Mouse (Mus musculus) liver, postnatal 0 days (tissue): ENCODE measurements at regions not wholly inside any gene's neighbourhood (a gene's known extent, or its start where the extent isn't known, plus 50 kb on each side); places are given as distances from the start of the nearest gene placed in this dataset.

Experiments
- ATAC-seq: fragments of 200-750 bp; cut with Nextera tagmentation; 2 replicates; pipeline ENCODE4 v1.8.0; 2017; ENCODE audit warnings: mild to moderate bottlenecking, moderate library complexity
- DNase-seq: peaks from one replicate; pipeline ENCODE4 v3.0.0-alpha.2; 2016
- H3K27ac ChIP-seq: fragments of 300-500 bp; sonication (generic); 2 replicates; pipeline ENCODE4 v1.5.1; 2014; ENCODE audit warnings: antibody characterized with exemption, moderate library complexity, mild to moderate bottlenecking, low read depth
- H3K27me3 ChIP-seq: fragments of 300-500 bp; sonication (generic); 2 replicates; pipeline ENCODE4 v1.6.1; 2014; ENCODE audit warnings: low read length, control low read depth, mixed read lengths; ENCODE audit not compliant: insufficient read depth
- H3K36me3 ChIP-seq: fragments of 300-500 bp; sonication (generic); replicated peaks from 2 replicates; pipeline ENCODE4 v1.6.1; 2014; ENCODE audit warnings: mild to moderate bottlenecking, control low read depth, low read length, moderate library complexity, mixed read lengths; ENCODE audit not compliant: insufficient read depth
- H3K4me1 ChIP-seq: fragments of 300-500 bp; sonication (generic); 2 replicates; pipeline ENCODE4 v1.6.1; 2014; ENCODE audit warnings: antibody characterized with exemption, mild to moderate bottlenecking, control low read depth; ENCODE audit not compliant: insufficient read depth
- H3K4me2 ChIP-seq: fragments of 300-500 bp; sonication (generic); 2 replicates; pipeline ENCODE4 v1.6.1; 2014; ENCODE audit warnings: low read depth, mild to moderate bottlenecking, low read length, moderate library complexity, mixed read lengths
- H3K4me3 ChIP-seq: fragments of 300-500 bp; sonication (generic); 2 replicates; pipeline ENCODE4 v1.5.1; 2014; ENCODE audit warnings: low read depth, low read length
- H3K9ac ChIP-seq: fragments of 300-500 bp; sonication (generic); replicated peaks from 2 replicates; pipeline ENCODE4 v1.6.1; 2014; ENCODE audit warnings: mild to moderate bottlenecking, moderate library complexity
- H3K9me3 ChIP-seq: fragments of 300-500 bp; sonication (generic); 2 replicates; pipeline ENCODE4 v1.6.1; 2016; ENCODE audit warnings: mild to moderate bottlenecking, control low read depth, low read length, mixed read lengths
- CTCF ChIP-seq: sonication (generic); IDR thresholded peaks from 2 replicates; pipeline ENCODE4 v1.5.1; 2016; ENCODE audit warnings: antibody characterized with exemption, low read depth
- EP300 ChIP-seq: IDR thresholded peaks from 2 replicates; pipeline ENCODE4 v1.6.1; 2016; ENCODE audit warnings: antibody characterized with exemption, low read depth, mild to moderate bottlenecking
- WGBS: fragments of 180-500 bp; shearing (Covaris S2); extraction: QIAGEN DNeasy Blood & Tissue Kit; methylation state at CpG from one replicate; pipeline ENCODE4 v1.1.7; 2014; ENCODE audit not compliant: insufficient replicate concordance; 5-methylcytosine and 5-hydroxymethylcytosine counted together

DNA sequence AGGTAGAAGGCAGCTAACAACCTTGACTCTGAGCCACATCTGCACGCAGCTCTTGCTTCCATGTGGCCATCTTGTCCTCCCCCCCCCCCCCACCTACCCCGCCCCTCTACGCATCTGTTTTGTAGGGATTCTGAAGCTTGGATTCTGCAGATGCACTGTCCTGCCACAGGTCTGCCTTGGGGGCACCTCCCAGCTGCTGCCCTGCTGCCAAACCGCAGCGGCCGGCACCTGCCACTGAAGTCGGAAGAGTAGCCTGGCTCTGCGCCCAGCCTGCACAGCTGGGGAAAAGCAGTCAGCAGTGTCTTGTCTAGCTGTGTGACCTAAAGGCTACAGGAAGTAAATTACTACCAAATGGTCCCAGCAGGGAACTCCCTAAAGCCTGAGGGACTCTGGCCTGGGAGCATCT is 119.3 kb downstream of the Ddx1 start:
- no peaks in the 10 kb centered on the region for H3K9me3 ChIP-seq
- TF ChIP-seq EP300 (no peak), CTCF (no peak)
- no peaks in the 10 kb centered on the region for H3K36me3 ChIP-seq
- H3K27me3 ChIP-seq: no peaks in the 10 kb centered on the region
- ATAC-seq (no peak), DNase-seq (no peak)
- no peaks in the 10 kb centered on the region for H3K4me1 ChIP-seq
- no peak overlapping the region for H3K4me3 ChIP-seq
- H3K27ac ChIP-seq: no peak overlapping the region
- no peak overlapping the region for H3K9ac ChIP-seq
- 77% methylated on average over 7 of the region's 8 CpGs for WGBS
- no peak overlapping the region for H3K4me2 ChIP-seq

DNA sequence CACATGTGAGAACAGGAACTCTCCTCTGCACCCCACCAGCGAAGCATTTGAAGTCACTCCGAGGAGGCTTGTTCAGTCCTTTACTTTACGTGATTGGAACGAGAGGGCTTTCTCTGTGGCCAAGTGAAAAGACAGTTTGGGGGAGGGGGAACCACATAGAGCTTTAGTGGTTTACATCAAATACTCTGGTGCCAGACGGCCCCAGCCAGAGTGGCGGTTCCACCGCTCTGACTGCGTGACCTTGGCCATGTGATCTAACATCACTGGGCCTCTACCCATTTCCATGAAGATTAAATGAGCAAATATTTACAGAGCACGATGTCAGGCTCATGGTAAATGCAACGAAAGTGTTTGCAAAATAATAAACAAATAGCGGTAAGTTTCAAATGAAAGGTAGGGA is 121.6 kb downstream of the Ddx1 start:
- H3K27me3 ChIP-seq: no peaks in the 10 kb centered on the region
- DNase-seq (no peak), ATAC-seq (no peak)
- H3K4me2 ChIP-seq: no peak overlapping the region
- no peak overlapping the region for H3K27ac ChIP-seq
- WGBS: 63% methylated on average over 11 of the region's 11 CpGs
- TF ChIP-seq CTCF: no peak
- TF ChIP-seq EP300: no peak
- no peaks in the 10 kb centered on the region for H3K9me3 ChIP-seq
- H3K4me1 ChIP-seq: no peaks in the 10 kb centered on the region
- no peaks in the 10 kb centered on the region for H3K36me3 ChIP-seq
- no peak overlapping the region for H3K9ac ChIP-seq
- no peak overlapping the region for H3K4me3 ChIP-seq

DNA sequence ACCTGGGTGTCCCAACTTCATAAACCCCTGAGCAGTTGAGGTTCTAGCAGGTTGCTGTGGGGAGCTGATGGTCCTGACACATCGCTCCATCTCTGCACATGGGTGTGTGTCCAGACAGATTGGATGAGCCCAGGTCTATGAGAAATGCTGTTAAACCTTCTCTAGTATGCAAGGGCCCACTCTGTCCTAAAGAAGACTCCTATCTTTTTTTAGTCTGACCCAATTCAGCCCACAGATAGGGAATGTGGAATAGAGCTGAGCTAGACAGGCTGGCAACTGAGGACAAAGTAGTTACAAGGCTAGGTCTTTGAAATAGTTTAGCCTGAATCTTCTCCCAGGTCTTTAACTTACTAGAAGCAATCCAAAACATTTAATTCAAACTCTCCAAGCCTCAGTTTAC is 124.0 kb downstream of the Ddx1 start:
- Histone ChIP-seq H3K4me1 (no peaks in the 10 kb centered on the region), H3K9me3 (no peaks in the 10 kb centered on the region), H3K27me3 (no peaks in the 10 kb centered on the region), H3K4me3 (no peak overlapping the region), H3K27ac (no peak overlapping the region), H3K9ac (no peak overlapping the region), H3K36me3 (no peaks in the 10 kb centered on the region), H3K4me2 (no peak overlapping the region)
- DNase-seq: no peak
- 92% methylated on average over 1 of the region's 1 CpGs for WGBS
- no peak for ATAC-seq
- TF ChIP-seq EP300 (no peak), CTCF (no peak)

DNA sequence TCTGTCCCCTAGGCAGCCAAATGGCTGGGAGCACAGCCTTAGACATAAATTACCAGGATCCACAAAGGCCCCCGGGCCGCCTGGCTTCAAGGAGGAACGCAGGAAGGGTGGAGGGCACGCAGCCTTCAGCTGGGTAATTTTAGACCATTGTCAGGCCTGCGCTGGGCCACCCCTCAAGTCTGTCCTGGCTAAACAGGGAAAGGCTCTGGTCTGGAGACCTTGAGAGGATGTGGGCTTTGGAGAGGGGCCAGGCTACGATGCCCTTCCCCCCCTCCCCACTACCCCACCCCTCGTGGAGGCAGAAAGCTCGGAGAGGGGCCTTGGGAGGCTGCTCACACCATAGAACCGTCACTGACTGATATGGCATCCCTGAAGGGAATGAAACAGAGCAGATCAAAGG is 126.7 kb downstream of the Ddx1 start:
- 48% methylated on average over 9 of the region's 9 CpGs for WGBS
- H3K9me3 ChIP-seq: no peaks in the 10 kb centered on the region
- H3K4me1 ChIP-seq: no peaks in the 10 kb centered on the region
- no peak overlapping the region for H3K27ac ChIP-seq
- DNase-seq (no peak), ATAC-seq (no peak)
- no peak overlapping the region for H3K9ac ChIP-seq
- TF ChIP-seq CTCF: no peak
- no peak for TF ChIP-seq EP300
- H3K36me3 ChIP-seq: no peaks in the 10 kb centered on the region
- H3K4me3 ChIP-seq: no peak overlapping the region
- no peaks in the 10 kb centered on the region for H3K27me3 ChIP-seq
- H3K4me2 ChIP-seq: no peak overlapping the region

DNA sequence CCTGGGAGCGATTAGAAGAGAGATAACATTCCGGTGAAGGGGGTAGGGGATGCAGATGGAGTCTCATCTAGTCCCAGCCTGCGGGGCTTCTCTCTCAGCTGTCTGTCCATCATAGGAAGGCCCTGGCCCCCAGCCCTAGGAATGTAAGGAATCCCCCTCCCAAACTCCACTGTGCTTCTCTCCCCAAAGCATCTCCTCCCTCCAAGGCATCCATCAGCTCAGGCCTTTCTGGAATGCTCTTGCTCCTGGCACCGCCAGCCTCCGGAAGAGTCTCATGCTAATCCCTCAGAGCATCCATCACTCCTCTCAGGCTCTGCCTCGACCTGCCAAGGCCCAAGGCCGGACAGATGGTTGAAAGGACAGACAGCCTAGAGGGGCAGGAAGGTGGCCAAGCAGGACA is 128.4 kb downstream of the Ddx1 start:
- H3K4me1 ChIP-seq: no peaks in the 10 kb centered on the region
- whole genome bisulfite sequencing: 50% methylated on average over 7 of the region's 7 CpGs

DNA sequence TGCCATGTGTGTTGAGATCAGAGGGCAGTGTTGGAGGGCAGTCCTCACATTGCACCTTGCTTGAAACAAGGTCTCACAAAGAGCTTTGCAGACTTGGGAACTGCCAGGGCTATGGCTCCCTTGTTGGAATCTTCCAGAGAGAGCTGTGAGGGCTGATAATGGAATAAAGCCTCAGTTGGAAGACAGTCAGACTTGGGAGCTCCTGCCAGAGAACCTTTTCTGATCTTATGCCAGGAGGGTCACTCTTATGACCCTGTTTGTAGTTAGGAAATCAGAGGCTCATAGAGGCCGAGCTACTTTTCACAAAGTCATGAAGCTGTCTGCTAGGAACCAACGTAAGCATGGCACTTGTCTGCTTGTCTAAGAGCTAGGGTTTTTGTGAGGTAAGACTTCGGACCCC is 129.4 kb downstream of the Ddx1 start:
- no peak for DNase-seq

More for the DNA sequence above, 128.4 kb downstream of the Ddx1 start:
- Histone ChIP-seq H3K9ac (no peak overlapping the region), H3K27me3 (no peaks in the 10 kb centered on the region), H3K27ac (no peak overlapping the region), H3K4me2 (no peak overlapping the region), H3K4me3 (no peak overlapping the region), H3K36me3 (no peaks in the 10 kb centered on the region), H3K9me3 (no peaks in the 10 kb centered on the region)
- DNase-seq (no peak), ATAC-seq (no peak)
- TF ChIP-seq EP300: no peak
- TF ChIP-seq CTCF: no peak

DNA sequence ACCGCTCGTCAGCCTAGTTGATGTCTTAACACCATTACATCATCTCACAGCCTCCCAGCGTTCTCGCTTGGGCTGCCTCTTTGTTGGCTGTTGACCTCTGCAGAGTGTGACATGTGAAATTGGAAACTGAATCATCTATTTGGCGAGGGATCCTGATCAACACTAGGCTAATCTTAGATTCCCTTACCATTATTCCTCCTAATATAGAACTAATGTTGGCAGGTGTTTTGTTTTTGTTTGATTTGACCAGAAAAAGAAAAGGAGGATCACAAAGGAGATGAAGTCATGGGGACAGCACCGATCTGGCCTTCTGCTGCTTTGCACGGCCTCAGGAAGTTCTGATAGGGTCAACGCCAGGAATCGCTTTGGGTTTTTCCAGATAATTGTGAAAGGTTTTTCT is 131.0 kb downstream of the Ddx1 start:
- 54% methylated on average over 9 of the region's 9 CpGs for WGBS
- DNase-seq: no peak

More for the DNA sequence above, 129.4 kb downstream of the Ddx1 start:
- no peak overlapping the region for H3K27ac ChIP-seq
- no peak for TF ChIP-seq EP300
- no peak for TF ChIP-seq CTCF
- WGBS: 68% methylated on average over 3 of the region's 3 CpGs
- ATAC-seq: no peak
- no peaks in the 10 kb centered on the region for H3K9me3 ChIP-seq
- H3K4me1 ChIP-seq: no peaks in the 10 kb centered on the region
- no peak overlapping the region for H3K4me3 ChIP-seq
- no peak overlapping the region for H3K9ac ChIP-seq
- H3K4me2 ChIP-seq: no peak overlapping the region
- no peaks in the 10 kb centered on the region for H3K27me3 ChIP-seq
- H3K36me3 ChIP-seq: no peaks in the 10 kb centered on the region

More for the DNA sequence above, 131.0 kb downstream of the Ddx1 start:
- H3K36me3 ChIP-seq: no peaks in the 10 kb centered on the region
- no peak for ATAC-seq
- H3K27me3 ChIP-seq: no peaks in the 10 kb centered on the region
- H3K9me3 ChIP-seq: no peaks in the 10 kb centered on the region
- H3K27ac ChIP-seq: no peak overlapping the region
- no peaks in the 10 kb centered on the region for H3K4me1 ChIP-seq
- no peak for TF ChIP-seq CTCF
- TF ChIP-seq EP300: no peak
- H3K4me2 ChIP-seq: no peak overlapping the region
- H3K4me3 ChIP-seq: no peak overlapping the region
- H3K9ac ChIP-seq: no peak overlapping the region
